ENCODE assay signal across 32 mouse cellular contexts in the genomic region with DNA sequence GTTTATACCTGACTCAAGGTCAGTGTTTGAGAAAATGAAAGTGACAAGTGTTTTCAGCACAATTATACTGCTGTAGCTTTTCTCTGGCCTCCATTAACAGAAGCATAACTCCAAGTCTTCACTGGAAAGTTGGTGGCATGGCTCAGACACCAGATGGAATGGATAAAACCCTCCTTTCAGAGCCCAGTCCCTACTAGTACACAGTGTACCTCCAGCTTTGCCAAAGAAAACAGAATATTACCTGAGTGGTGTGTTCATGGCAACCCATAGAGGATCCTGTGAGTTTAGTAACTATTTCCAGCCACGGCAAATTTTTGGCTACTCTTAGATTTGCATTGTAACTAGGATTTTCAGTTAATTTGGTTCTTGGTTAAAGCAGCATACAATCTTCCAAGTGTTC.
DNase-seq lines count a peak whose midpoint lies in the region; ATAC-seq and TF ChIP-seq lines count a peak whose summit lies in the region.
"Had no signal": no experiment of that assay in that cellular context is flagged by ENCODE, and none has a peak within 500 bp of the region (broad histone marks: within the 10 kb centered on the region; RNA-seq: fewer than 3 reads in every experiment).

No protein-coding gene starts in this region.

- WGBS in embryonic facial prominence, embryonic 15.5 days = 76% methylated on average over 1 of the region's 1 CpGs
- 71% methylated on average over 1 of the region's 1 CpGs for WGBS in limb, embryonic 15.5 days
- WGBS in midbrain, postnatal 0 days = 90% methylated on average over 1 of the region's 1 CpGs

- TF ChIP-seq POLR2A in cortical plate, adult 2 months (IDR thresholded peaks at IDR 0.05; ENCODE audit: extremely low read depth, insufficient read depth, low read length) = no peak

- no peak overlapping the region for H3K4me2 ChIP-seq in embryonic facial prominence, embryonic 15.5 days (replicated peaks)
- no peak overlapping the region for H3K4me2 ChIP-seq in limb, embryonic 15.5 days
- no peak overlapping the region for H3K4me2 ChIP-seq in midbrain, postnatal 0 days (ENCODE audit: low read depth, low read length, poor library complexity, severe bottlenecking)
- H3K4me2 ChIP-seq: embryonic facial prominence, embryonic 12.5 days; forebrain, embryonic 12.5 days; heart, embryonic 12.5 days; hindbrain, embryonic 15.5 days; liver, embryonic 13.5 days; lung, embryonic 14.5 days had no signal

- TF ChIP-seq CTCF in cortical plate, adult 2 months (IDR thresholded peaks at IDR 0.05; ENCODE audit: extremely low read depth, insufficient read depth, low read length) = no peak
- no peak for TF ChIP-seq CTCF in midbrain, postnatal 0 days (IDR thresholded peaks at IDR 0.05)

- no peak overlapping the region for H3K4me3 ChIP-seq in cortical plate, adult 2 months (ENCODE audit: insufficient read depth, low read length)
- no peak overlapping the region for H3K4me3 ChIP-seq in embryonic facial prominence, embryonic 15.5 days (replicated peaks)
- no peak overlapping the region for H3K4me3 ChIP-seq in limb, embryonic 15.5 days
- no peak overlapping the region for H3K4me3 ChIP-seq in midbrain, postnatal 0 days (ENCODE audit: low read depth, low read length)
- H3K4me3 ChIP-seq: embryonic facial prominence, embryonic 12.5 days; erythroblast, embryonic 14.5 days; forebrain, embryonic 12.5 days; heart, adult 2 months; heart, embryonic 12.5 days; hindbrain, embryonic 10.5 days; hindbrain, embryonic 15.5 days; layer of hippocampus, adult 2 months; left cerebral cortex, adult 2 months; liver, embryonic 13.5 days had no signal

- H3K27ac ChIP-seq in cortical plate, adult 2 months (ENCODE audit: insufficient read depth, low read length) = peak overlapping the region; percentile 42; the same call in 1 of the 2 replicates
- peak overlapping the region; percentile 39 for H3K27ac ChIP-seq in embryonic facial prominence, embryonic 15.5 days (replicated peaks)
- peak overlapping the region; percentile 77 for H3K27ac ChIP-seq in limb, embryonic 15.5 days
- no peak overlapping the region for H3K27ac ChIP-seq in midbrain, postnatal 0 days (ENCODE audit: low read depth, low read length)
- H3K27ac ChIP-seq: embryonic facial prominence, embryonic 12.5 days; forebrain, embryonic 12.5 days; heart, adult 2 months; hindbrain, embryonic 10.5 days; layer of hippocampus, adult 2 months; liver, embryonic 13.5 days had no signal

- ATAC-seq in embryonic facial prominence, embryonic 15.5 days (ENCODE audit: insufficient number of reproducible peaks, low FRiP score, low TSS enrichment, low read depth) = peak; percentile 68; the same call in 1 of the 2 replicates
- ATAC-seq in limb, embryonic 15.5 days (ENCODE audit: insufficient number of reproducible peaks, low FRiP score, low TSS enrichment, low read depth) = peak; percentile 40; the same call in 1 of the 2 replicates
- no peak for ATAC-seq in midbrain, postnatal 0 days (ENCODE audit: low FRiP score)
- ATAC-seq: forebrain, postnatal 0 days; inflammation-experienced regulatory T-cells, adult 6 months had no signal

- no peaks in the 10 kb centered on the region for H3K27me3 ChIP-seq in embryonic facial prominence, embryonic 15.5 days
- H3K27me3 ChIP-seq in limb, embryonic 15.5 days = no peaks in the 10 kb centered on the region
- H3K27me3 ChIP-seq in midbrain, postnatal 0 days (ENCODE audit: insufficient read depth, low read length) = no peaks in the 10 kb centered on the region
- H3K27me3 ChIP-seq: CH12.LX; embryonic facial prominence, embryonic 12.5 days; forebrain, embryonic 12.5 days; heart, embryonic 12.5 days; hindbrain, embryonic 15.5 days; liver, embryonic 13.5 days had no signal

- no peaks in the 10 kb centered on the region for H3K9me3 ChIP-seq in embryonic facial prominence, embryonic 15.5 days (replicated peaks)
- no peaks in the 10 kb centered on the region for H3K9me3 ChIP-seq in limb, embryonic 15.5 days
- H3K9me3 ChIP-seq in midbrain, postnatal 0 days (ENCODE audit: low read length) = no peaks in the 10 kb centered on the region
- H3K9me3 ChIP-seq: embryonic facial prominence, embryonic 12.5 days; forebrain, embryonic 12.5 days; heart, embryonic 12.5 days; hindbrain, embryonic 10.5 days; hindbrain, embryonic 15.5 days; liver, embryonic 13.5 days had no signal

- peaks cover 12% of the 10 kb centered on the region for H3K4me1 ChIP-seq in cortical plate, adult 2 months (ENCODE audit: control insufficient read depth, insufficient read depth, low read length)
- peaks cover 26% of the 10 kb centered on the region for H3K4me1 ChIP-seq in embryonic facial prominence, embryonic 15.5 days
- H3K4me1 ChIP-seq in limb, embryonic 15.5 days = peaks cover 26% of the 10 kb centered on the region
- H3K4me1 ChIP-seq in midbrain, postnatal 0 days (ENCODE audit: insufficient read depth, low read length) = peaks cover 9% of the 10 kb centered on the region

- DNase-seq in kidney, adult 9 months = peak; percentile 8
- DNase-seq in kidney, adult 11 months = no peak
- no peak for DNase-seq in midbrain, postnatal 0 days (ENCODE audit: low spot score)
- DNase-seq: adrenal gland, adult 8-10 months; cerebellum, adult 8-10 months; cerebellum, postnatal 25 days; forebrain, postnatal 0 days; gastrocnemius, postnatal 36 days; heart, adult 2 months; heart, postnatal 10 days; kidney, adult 18-20 months; kidney, postnatal 36 days; liver, embryonic 13.5 days; lung, embryonic 14.5 days; lung, postnatal 14 days; midbrain, embryonic 14.5 days; right cerebral cortex, postnatal 25 days; spleen, adult 18-20 months; thymus, adult 2 months had no signal

- H3K9ac ChIP-seq in embryonic facial prominence, embryonic 15.5 days = no peak overlapping the region
- H3K9ac ChIP-seq in limb, embryonic 15.5 days = no peak overlapping the region
- no peak overlapping the region for H3K9ac ChIP-seq in midbrain, postnatal 0 days (replicated peaks; ENCODE audit: low read length, poor library complexity, severe bottlenecking)
- H3K9ac ChIP-seq: embryonic facial prominence, embryonic 12.5 days; forebrain, embryonic 12.5 days; forebrain, postnatal 0 days; heart, embryonic 12.5 days; hindbrain, embryonic 15.5 days; liver, embryonic 13.5 days; lung, embryonic 14.5 days had no signal

- no peaks in the 10 kb centered on the region for H3K36me3 ChIP-seq in embryonic facial prominence, embryonic 15.5 days
- no peaks in the 10 kb centered on the region for H3K36me3 ChIP-seq in limb, embryonic 15.5 days
- H3K36me3 ChIP-seq in midbrain, postnatal 0 days (ENCODE audit: insufficient read depth, low read length) = no peaks in the 10 kb centered on the region
- H3K36me3 ChIP-seq: embryonic facial prominence, embryonic 12.5 days; forebrain, embryonic 12.5 days; heart, embryonic 12.5 days; hindbrain, embryonic 10.5 days; hindbrain, embryonic 15.5 days; liver, embryonic 13.5 days had no signal
